Mouse (Mus musculus) T-cell, adult 2 months (primary cell): ENCODE results near the gene Mthfd1.

Experiments
- DNase-seq: peaks from one replicate; pipeline ENCODE4 v3.0.0; 2022; ENCODE audit warnings: low spot score

Mthfd1 gene

GRCm38 (mm10) chr12:76263876-76264275 lies 8.8 kb downstream of the Mthfd1 start:
- DNase-seq: no peak

GRCm38 (mm10) chr12:76264325-76264965 lies 9.3 kb downstream of the Mthfd1 start:
- no peak for DNase-seq

- DNase-seq: no peak
Observed at GRCm38 (mm10) chr12:76265001-76265400, 9.9 kb downstream of the Mthfd1 start.

GRCm38 (mm10) chr12:76266875-76267274 lies 11.8 kb downstream of the Mthfd1 start:
- DNase-seq: peak; percentile 28

GRCm38 (mm10) chr12:76268686-76269085 lies 13.6 kb downstream of the Mthfd1 start:
- DNase-seq: no peak

- no peak for DNase-seq
Observed at GRCm38 (mm10) chr12:76269196-76269595, 14.1 kb downstream of the Mthfd1 start.

GRCm38 (mm10) chr12:76271516-76271915 lies 16.4 kb downstream of the Mthfd1 start:
- no peak for DNase-seq

GRCm38 (mm10) chr12:76272610-76273524 lies 17.8 kb downstream of the Mthfd1 start:
- DNase-seq: no peak

GRCm38 (mm10) chr12:76278209-76278608 lies 23.1 kb downstream of the Mthfd1 start:
- no peak for DNase-seq

- DNase-seq: no peak
Observed at GRCm38 (mm10) chr12:76280556-76280955, 25.5 kb downstream of the Mthfd1 start.

- DNase-seq: no peak
Observed at GRCm38 (mm10) chr12:76281111-76281660, 26.1 kb downstream of the Mthfd1 start.

- no peak for DNase-seq
Observed at GRCm38 (mm10) chr12:76282132-76282531, 27.0 kb downstream of the Mthfd1 start.

- no peak for DNase-seq
Observed at GRCm38 (mm10) chr12:76282532-76283173, 27.6 kb downstream of the Mthfd1 start.

GRCm38 (mm10) chr12:76285418-76285817 lies 30.3 kb downstream of the Mthfd1 start:
- no peak for DNase-seq

GRCm38 (mm10) chr12:76287986-76288385 lies 32.9 kb downstream of the Mthfd1 start:
- no peak for DNase-seq

- DNase-seq: no peak
Observed at GRCm38 (mm10) chr12:76288494-76288893, 33.4 kb downstream of the Mthfd1 start.

- no peak for DNase-seq
Observed at GRCm38 (mm10) chr12:76289428-76289827, 34.3 kb downstream of the Mthfd1 start.

GRCm38 (mm10) chr12:76290271-76290670 lies 35.2 kb downstream of the Mthfd1 start:
- no peak for DNase-seq

- peak; percentile 6 for DNase-seq
Observed at GRCm38 (mm10) chr12:76293192-76293591, 38.1 kb downstream of the Mthfd1 start.

- DNase-seq: no peak
Observed at GRCm38 (mm10) chr12:76297830-76298229, 42.7 kb downstream of the Mthfd1 start.

GRCm38 (mm10) chr12:76299361-76299906 lies 44.3 kb downstream of the Mthfd1 start:
- no peak for DNase-seq

GRCm38 (mm10) chr12:76300367-76300766 lies 45.3 kb downstream of the Mthfd1 start:
- no peak for DNase-seq
